Mouse (Mus musculus) kidney, adult 2 months (tissue): ENCODE results near the gene Cckbr. TPM values are rescaled to one million over a fixed set of nuclear protein-coding genes. Genes with fewer than 3 reads are reported as not detected.

ENCODE experiments used
- DNase-seq: peaks from one replicate; pipeline ENCODE4 v3.0.0; 2021
- H3K27ac ChIP-seq: fragments of 200-500 bp; 2 replicates; pipeline ENCODE4 v1.5.1; 2012; ENCODE audit warnings: low read depth, low read length, control low read depth, inconsistent platforms; ENCODE audit not compliant: insufficient read depth
- H3K27me3 ChIP-seq: fragments of 200-500 bp; replicated peaks from 2 replicates; pipeline ENCODE4 v1.6.1; 2012; ENCODE audit warnings: mild to moderate bottlenecking, moderate library complexity, low read length, inconsistent platforms; ENCODE audit not compliant: control insufficient read depth, insufficient read depth
- H3K36me3 ChIP-seq: fragments of 200-500 bp; 2 replicates; pipeline ENCODE4 v1.6.1; 2012; ENCODE audit warnings: mild to moderate bottlenecking, moderate library complexity, low read length, inconsistent platforms; ENCODE audit not compliant: control insufficient read depth, insufficient read depth
- H3K4me1 ChIP-seq: fragments of 200-500 bp; 2 replicates; pipeline ENCODE4 v1.6.1; 2011; ENCODE audit warnings: low read length; ENCODE audit not compliant: control insufficient read depth, insufficient read depth
- H3K4me3 ChIP-seq: fragments of 200-500 bp; 2 replicates; pipeline ENCODE4 v1.5.1; 2011; ENCODE audit warnings: mild to moderate bottlenecking, low read depth, low read length, control low read depth; ENCODE audit not compliant: insufficient read depth
- CTCF ChIP-seq: fragments of 200-500 bp; conservative IDR thresholded peaks from 2 replicates; pipeline ENCODE4 v1.5.1; 2011; ENCODE audit warnings: low read depth, mild to moderate bottlenecking, control low read depth, low read length, moderate library complexity, mixed read lengths; ENCODE audit not compliant: insufficient read depth, insufficient read length
- POLR2A ChIP-seq: fragments of 200-500 bp; IDR thresholded peaks from one replicate; pipeline ENCODE4 v1.6.1; 2011; ENCODE audit warnings: low read depth, low read length, control low read depth
- WGBS: fragments of 180-500 bp; shearing (Covaris S2); methylation state at CpG from one replicate; pipeline ENCODE4 v1.1.7; 2018; 5-methylcytosine and 5-hydroxymethylcytosine counted together
- polyA plus RNA-seq: library from polyadenylated mRNA; depleted of rRNA; stranded (reverse); fragments of >200 nt; gene quantifications from 2 replicates; pipeline ENCODE4 v1.2.3, GENCODE M21; 2012; rRNA removed

The Cckbr gene
- 0.14 and 0.22 TPM in 2 replicates for polyA plus RNA-seq

- TF ChIP-seq CTCF, result no peak
- TF ChIP-seq POLR2A, result no peak
- 2% methylated on average over 31 of the region's 31 CpGs for WGBS
- DNase-seq, result no peak
- H3K4me3 ChIP-seq, result no peak within 1 kb of the TSS
- H3K27me3 ChIP-seq, result peaks cover 4% of the 10 kb centered on the region
- no peak within 1 kb of the TSS for H3K27ac ChIP-seq
- H3K36me3 ChIP-seq, result no peaks in the 10 kb centered on the region
- H3K4me1 ChIP-seq, result no peaks in the 10 kb centered on the region
Measured at GRCm38 (mm10) chr7:105425424-105426043, at the start of gene Cckbr. TSS of gene Cckbr (plus strand) at chr7:105425731.

GRCm38 (mm10) chr7:105380329-105380728 lies 45.2 kb upstream of the Cckbr start:
- no peak overlapping the region for H3K4me3 ChIP-seq
- no peaks in the 10 kb centered on the region for H3K4me1 ChIP-seq
- 95% methylated on average over 3 of the region's 3 CpGs for WGBS
- H3K36me3 ChIP-seq, result peaks cover 29% of the 10 kb centered on the region
- no peak for DNase-seq
- H3K27me3 ChIP-seq, result no peaks in the 10 kb centered on the region
- TF ChIP-seq POLR2A (no peak), CTCF (no peak)
- H3K27ac ChIP-seq, result no peak overlapping the region

- H3K27ac ChIP-seq, result no peak overlapping the region
- H3K4me1 ChIP-seq, result no peaks in the 10 kb centered on the region
- no peak for DNase-seq
- peaks cover 11% of the 10 kb centered on the region for H3K36me3 ChIP-seq
- TF ChIP-seq CTCF, result no peak
- no peak for TF ChIP-seq POLR2A
- no peak overlapping the region for H3K4me3 ChIP-seq
- no peaks in the 10 kb centered on the region for H3K27me3 ChIP-seq
- WGBS, result 96% methylated on average over 2 of the region's 2 CpGs
Measured at GRCm38 (mm10) chr7:105387696-105388095, 37.8 kb upstream of the Cckbr start.

DNA sequence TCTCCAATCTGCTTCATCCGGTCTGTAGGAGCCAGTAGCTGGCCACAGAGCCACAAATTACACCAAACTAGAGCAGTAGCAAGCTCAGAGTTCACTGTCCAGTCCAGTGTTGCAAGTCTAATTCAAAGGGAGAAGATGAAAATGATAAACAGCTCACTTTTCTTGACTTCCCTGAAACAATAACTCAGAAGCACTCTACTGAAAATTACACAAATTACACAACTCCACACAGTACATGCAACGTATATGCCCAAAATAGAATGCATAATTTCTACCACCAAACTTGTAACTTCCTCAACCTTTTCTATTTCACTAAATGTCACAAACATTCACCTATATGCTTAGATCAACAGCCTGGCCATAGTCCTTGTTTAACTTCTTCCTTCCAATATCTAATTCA lies 35.3 kb upstream of the Cckbr start:
- WGBS, result 78% methylated on average over 2 of the region's 2 CpGs
- Histone ChIP-seq H3K36me3 (peaks cover 2% of the 10 kb centered on the region), H3K27me3 (no peaks in the 10 kb centered on the region), H3K27ac (no peak overlapping the region), H3K4me3 (no peak overlapping the region), H3K4me1 (peaks cover 6% of the 10 kb centered on the region; the same call in 1 of the 2 replicates)
- no peak for DNase-seq
- TF ChIP-seq CTCF, result no peak
- TF ChIP-seq POLR2A, result no peak

- no peak overlapping the region for H3K27ac ChIP-seq
- no peak overlapping the region for H3K4me3 ChIP-seq
- peaks cover 12% of the 10 kb centered on the region; the same call in 1 of the 2 replicates for H3K4me1 ChIP-seq
- no peak for TF ChIP-seq CTCF
- TF ChIP-seq POLR2A, result no peak
- WGBS, result 93% methylated on average over 1 of the region's 1 CpGs
- no peak for DNase-seq
- H3K27me3 ChIP-seq, result no peaks in the 10 kb centered on the region
- H3K36me3 ChIP-seq, result no peaks in the 10 kb centered on the region; the same call in none of the 2 replicates
Measured at GRCm38 (mm10) chr7:105394606-105395005, 30.9 kb upstream of the Cckbr start.

- no peak for TF ChIP-seq POLR2A
- no peak for TF ChIP-seq CTCF
- H3K27ac ChIP-seq, result peak overlapping the region; percentile 98
- DNase-seq, result peak; percentile 64
Measured at GRCm38 (mm10) chr7:105395131-105395820, 30.3 kb upstream of the Cckbr start.

DNA sequence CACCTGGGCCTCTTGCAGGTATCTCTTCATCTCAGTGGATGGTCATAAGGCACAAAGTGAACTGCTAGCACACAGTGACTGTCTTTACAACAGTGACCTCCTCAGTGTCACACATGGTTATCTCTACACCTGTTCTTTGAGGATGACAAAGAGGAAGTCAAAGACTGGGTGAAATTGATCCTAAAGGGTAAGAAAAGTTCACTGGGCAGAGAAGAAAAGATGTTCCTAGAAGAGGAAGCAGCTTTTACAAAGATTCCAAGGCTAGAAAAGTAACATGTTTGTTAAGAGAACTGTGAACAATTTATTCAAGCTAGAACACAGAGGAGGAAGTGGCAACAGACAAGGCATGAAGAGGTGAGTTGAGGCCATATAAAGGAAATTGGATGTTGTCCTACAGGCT lies 29.4 kb upstream of the Cckbr start:
- Histone ChIP-seq H3K36me3 (no peaks in the 10 kb centered on the region), H3K4me3 (no peak overlapping the region), H3K27ac (peak overlapping the region; percentile 98), H3K27me3 (no peaks in the 10 kb centered on the region), H3K4me1 (peaks cover 12% of the 10 kb centered on the region; the same call in 1 of the 2 replicates)
- no peak for DNase-seq
- TF ChIP-seq POLR2A (no peak), CTCF (no peak)

More at GRCm38 (mm10) chr7:105395131-105395820, 30.3 kb upstream of the Cckbr start:
- Histone ChIP-seq H3K36me3 (no peaks in the 10 kb centered on the region), H3K4me3 (no peak overlapping the region), H3K27me3 (no peaks in the 10 kb centered on the region), H3K4me1 (peaks cover 12% of the 10 kb centered on the region; the same call in 1 of the 2 replicates)
